Mouse (Mus musculus): ENCODE measurements around the gene Slc25a25. TPM values are rescaled to one million over a fixed set of nuclear protein-coding genes. Genes with fewer than 3 reads are reported as not detected.

The Slc25a25 gene
- total RNA-seq, 1 experiment = 22.1 TPM

- no peak overlapping the region for H3K9ac ChIP-seq (ENCODE audit: insufficient read depth, low read depth, low read length, poor library complexity, severe bottlenecking)
- H3K4me3 ChIP-seq (ENCODE audit: insufficient read depth in 1 of 2, low read depth in 1 of 2, low read length in 2 of 2, poor library complexity in 1 of 2, severe bottlenecking in 1 of 2) = no peak overlapping the region
- no peak overlapping the region for H3K27ac ChIP-seq (ENCODE audit: insufficient read depth, low read depth, low read length, poor library complexity, severe bottlenecking)
- DNase-seq (ENCODE audit: low read depth, low spot score) = no peak
- peaks cover 0 to 5% of the 10 kb centered on the region in 2 experiments; a peak in 1 of 4 replicates for H3K4me1 ChIP-seq (ENCODE audit: control insufficient read depth in 2 of 2, insufficient read depth in 2 of 2, low read length in 2 of 2, poor library complexity in 1 of 2)
- in situ Hi-C loops (cut with MboI; ENCODE audit: low sequenced_read_pairs in 2 of 2, unreplicated experiment in 2 of 2) = no loop called here
- H3K36me3 ChIP-seq (ENCODE audit: control insufficient read depth, insufficient read depth, low read length, poor library complexity, severe bottlenecking) = 0 out of 2 replicates have a peak, but pooled peaks cover 2% of the 10 kb centered on the region
- no peaks in the 10 kb centered on the region for H3K9me3 ChIP-seq (ENCODE audit: control insufficient read depth, insufficient read depth, low read depth, low read length)
- TF ChIP-seq MAFK (IDR thresholded peaks at IDR 0.05; ENCODE audit: insufficient read depth, low read depth, low read length) (no peak), HCFC1 (IDR thresholded peaks at IDR 0.05; ENCODE audit: borderline replicate concordance, insufficient read depth, low read length) (no peak), ZC3H11A (IDR thresholded peaks at IDR 0.05; ENCODE audit: borderline replicate concordance, low read depth, low read length) (no peak), CHD2 (IDR thresholded peaks at IDR 0.05; ENCODE audit: low read depth, low read length) (no peak), ZNF384 (IDR thresholded peaks at IDR 0.05; ENCODE audit: low read depth, low read length) (no peak)
Measured at GRCm38 (mm10) chr2:32447264-32447936, 3.8 kb downstream of the Slc25a25 start.

- no peaks in the 10 kb centered on the region for H3K9me3 ChIP-seq (ENCODE audit: control insufficient read depth, insufficient read depth, low read depth, low read length)
- in situ Hi-C loops (cut with MboI; ENCODE audit: low sequenced_read_pairs in 2 of 2, unreplicated experiment in 2 of 2) = no loop called here
- H3K4me1 ChIP-seq (ENCODE audit: control insufficient read depth in 2 of 2, insufficient read depth in 2 of 2, low read length in 2 of 2, poor library complexity in 1 of 2) = peaks cover 0 to 2% of the 10 kb centered on the region in 2 experiments; a peak in 1 of 4 replicates
- 0 out of 2 replicates have a peak, but pooled peaks cover 2% of the 10 kb centered on the region for H3K36me3 ChIP-seq (ENCODE audit: control insufficient read depth, insufficient read depth, low read length, poor library complexity, severe bottlenecking)
- H3K4me3 ChIP-seq (ENCODE audit: insufficient read depth in 1 of 2, low read depth in 1 of 2, low read length in 2 of 2, poor library complexity in 1 of 2, severe bottlenecking in 1 of 2) = no peak overlapping the region
- H3K27ac ChIP-seq (ENCODE audit: insufficient read depth, low read depth, low read length, poor library complexity, severe bottlenecking) = no peak overlapping the region
- H3K9ac ChIP-seq (ENCODE audit: insufficient read depth, low read depth, low read length, poor library complexity, severe bottlenecking) = no peak overlapping the region
- no peak for TF ChIP-seq ZC3H11A (IDR thresholded peaks at IDR 0.05; ENCODE audit: borderline replicate concordance, low read depth, low read length)
- no peak for TF ChIP-seq MAFK (IDR thresholded peaks at IDR 0.05; ENCODE audit: insufficient read depth, low read depth, low read length)
- TF ChIP-seq ZNF384 (IDR thresholded peaks at IDR 0.05; ENCODE audit: low read depth, low read length) = no peak
- TF ChIP-seq HCFC1 (IDR thresholded peaks at IDR 0.05; ENCODE audit: borderline replicate concordance, insufficient read depth, low read length) = no peak
- TF ChIP-seq CHD2 (IDR thresholded peaks at IDR 0.05; ENCODE audit: low read depth, low read length) = no peak
- no peak for DNase-seq (ENCODE audit: low read depth, low spot score)
Measured at GRCm38 (mm10) chr2:32445535-32445934, 5.7 kb downstream of the Slc25a25 start.

GRCm38 (mm10) chr2:32441550-32441949 is 9.7 kb downstream of the Slc25a25 start:
- Histone ChIP-seq H3K27ac (ENCODE audit: insufficient read depth, low read depth, low read length, poor library complexity, severe bottlenecking) (no peak overlapping the region), H3K36me3 (ENCODE audit: control insufficient read depth, insufficient read depth, low read length, poor library complexity, severe bottlenecking) (0 out of 2 replicates have a peak, but pooled peaks cover 2% of the 10 kb centered on the region), H3K4me3 (ENCODE audit: insufficient read depth in 1 of 2, low read depth in 1 of 2, low read length in 2 of 2, poor library complexity in 1 of 2, severe bottlenecking in 1 of 2) (no peak overlapping the region), H3K9me3 (ENCODE audit: control insufficient read depth, insufficient read depth, low read depth, low read length) (no peaks in the 10 kb centered on the region), H3K4me1 (ENCODE audit: control insufficient read depth in 2 of 2, insufficient read depth in 2 of 2, low read length in 2 of 2, poor library complexity in 1 of 2) (no peaks in the 10 kb centered on the region), H3K9ac (ENCODE audit: insufficient read depth, low read depth, low read length, poor library complexity, severe bottlenecking) (no peak overlapping the region)
- TF ChIP-seq CHD2 (IDR thresholded peaks at IDR 0.05; ENCODE audit: low read depth, low read length) = no peak
- no peak for TF ChIP-seq MAFK (IDR thresholded peaks at IDR 0.05; ENCODE audit: insufficient read depth, low read depth, low read length)
- in situ Hi-C loops (cut with MboI; ENCODE audit: low sequenced_read_pairs in 2 of 2, unreplicated experiment in 2 of 2) = no loop called here
- DNase-seq (ENCODE audit: low read depth, low spot score) = no peak

GRCm38 (mm10) chr2:32440632-32441031 is 10.6 kb downstream of the Slc25a25 start:
- Histone ChIP-seq H3K9me3 (ENCODE audit: control insufficient read depth, insufficient read depth, low read depth, low read length) (no peaks in the 10 kb centered on the region), H3K27ac (ENCODE audit: insufficient read depth, low read depth, low read length, poor library complexity, severe bottlenecking) (no peak overlapping the region), H3K9ac (ENCODE audit: insufficient read depth, low read depth, low read length, poor library complexity, severe bottlenecking) (no peak overlapping the region), H3K4me1 (ENCODE audit: control insufficient read depth in 2 of 2, insufficient read depth in 2 of 2, low read length in 2 of 2, poor library complexity in 1 of 2) (no peaks in the 10 kb centered on the region), H3K4me3 (ENCODE audit: insufficient read depth in 1 of 2, low read depth in 1 of 2, low read length in 2 of 2, poor library complexity in 1 of 2, severe bottlenecking in 1 of 2) (no peak overlapping the region), H3K36me3 (ENCODE audit: control insufficient read depth, insufficient read depth, low read length, poor library complexity, severe bottlenecking) (0 out of 2 replicates have a peak, but pooled peaks cover 2% of the 10 kb centered on the region)
- TF ChIP-seq CHD2 (IDR thresholded peaks at IDR 0.05; ENCODE audit: low read depth, low read length) = no peak
- TF ChIP-seq ZC3H11A (IDR thresholded peaks at IDR 0.05; ENCODE audit: borderline replicate concordance, low read depth, low read length) = no peak
- no peak for TF ChIP-seq ZNF384 (IDR thresholded peaks at IDR 0.05; ENCODE audit: low read depth, low read length)
- TF ChIP-seq HCFC1 (IDR thresholded peaks at IDR 0.05; ENCODE audit: borderline replicate concordance, insufficient read depth, low read length) = no peak
- TF ChIP-seq MAFK (IDR thresholded peaks at IDR 0.05; ENCODE audit: insufficient read depth, low read depth, low read length) = no peak
- no peak for DNase-seq (ENCODE audit: low read depth, low spot score)
- in situ Hi-C loops (cut with MboI; ENCODE audit: low sequenced_read_pairs in 2 of 2, unreplicated experiment in 2 of 2) = no loop called here

All from ES-E14 (cell line).